Mouse (Mus musculus) right cerebral cortex, postnatal 10 days (tissue): ENCODE data around the gene Ifnk.

ENCODE experiments used
- DNase-seq, 2 experiments: peaks; one replicate each; pipeline ENCODE4 v3.0.0; 2021; ENCODE audit warnings: low spot score in 2 of 2

Ifnk gene

DNA sequence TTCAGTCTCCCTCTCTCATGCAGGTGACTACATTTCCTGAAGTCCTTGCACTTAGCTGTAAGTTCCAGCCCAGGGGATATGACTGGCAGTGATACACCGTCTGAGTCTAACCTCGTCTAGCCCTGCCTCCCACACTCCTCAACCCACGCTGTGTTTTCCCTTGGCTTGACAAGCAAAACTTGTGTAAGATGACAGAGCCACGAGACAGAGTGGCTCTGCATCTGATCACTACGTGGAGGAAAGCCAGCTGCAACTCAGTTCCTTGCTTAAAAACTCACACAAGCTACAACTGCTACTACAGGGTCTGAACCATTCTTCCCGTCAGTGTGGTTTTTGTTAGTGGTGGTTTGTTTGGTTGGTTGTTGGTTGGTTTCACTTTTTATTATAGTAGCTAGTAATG is 11.5 kb upstream of the Ifnk start:
- no peak for DNase-seq

DNA sequence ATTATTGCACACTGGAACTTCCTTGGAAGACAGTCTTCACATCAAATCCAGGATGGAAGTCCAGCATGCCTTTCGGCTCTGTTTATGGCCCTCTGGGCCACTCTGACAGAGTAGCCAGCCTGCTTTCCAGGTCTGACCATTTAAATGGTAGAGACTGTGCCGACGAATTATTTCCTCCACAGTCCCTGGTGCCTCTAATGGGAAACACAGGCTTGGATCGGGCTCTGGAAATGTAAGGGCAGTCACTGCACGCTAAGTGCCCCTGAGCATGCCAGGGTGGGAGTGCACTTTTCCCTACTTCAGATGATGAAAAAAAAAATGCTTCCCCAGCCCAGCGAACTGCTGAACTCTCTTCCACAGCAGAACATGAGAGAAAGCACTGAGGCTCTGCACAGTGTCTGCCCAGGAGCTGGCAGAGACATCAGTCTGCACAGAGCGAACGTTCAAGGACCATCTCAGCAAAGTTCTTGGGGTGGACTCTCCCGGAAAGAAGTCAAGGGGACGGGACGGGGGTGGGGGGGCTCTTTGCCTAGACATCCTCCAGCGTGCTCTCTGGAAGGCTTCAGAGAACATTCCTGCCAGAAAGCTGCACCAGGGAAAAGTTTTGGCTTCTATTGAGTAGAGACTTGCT is 8.3 kb upstream of the Ifnk start:
- DNase-seq, result no peak

DNA sequence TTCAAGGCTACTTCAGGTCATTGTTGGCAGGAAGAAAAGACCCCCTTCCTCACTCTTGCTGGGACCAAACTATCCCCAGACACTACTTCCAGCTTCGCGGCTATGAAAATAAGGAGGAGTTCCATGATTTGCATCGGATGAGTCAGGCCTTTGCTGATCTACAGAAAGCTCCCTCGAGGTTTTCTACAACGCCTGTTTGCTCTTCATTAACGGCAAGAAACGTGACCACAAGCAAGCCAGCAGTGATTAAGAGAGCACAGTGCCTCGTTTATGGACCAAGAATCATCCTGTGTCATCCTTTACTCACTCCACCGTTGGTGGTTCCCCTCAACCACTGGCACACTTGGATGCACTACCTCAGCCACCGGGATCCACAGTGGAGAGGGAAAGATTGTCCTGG is 6.1 kb upstream of the Ifnk start:
- no peak for DNase-seq

DNA sequence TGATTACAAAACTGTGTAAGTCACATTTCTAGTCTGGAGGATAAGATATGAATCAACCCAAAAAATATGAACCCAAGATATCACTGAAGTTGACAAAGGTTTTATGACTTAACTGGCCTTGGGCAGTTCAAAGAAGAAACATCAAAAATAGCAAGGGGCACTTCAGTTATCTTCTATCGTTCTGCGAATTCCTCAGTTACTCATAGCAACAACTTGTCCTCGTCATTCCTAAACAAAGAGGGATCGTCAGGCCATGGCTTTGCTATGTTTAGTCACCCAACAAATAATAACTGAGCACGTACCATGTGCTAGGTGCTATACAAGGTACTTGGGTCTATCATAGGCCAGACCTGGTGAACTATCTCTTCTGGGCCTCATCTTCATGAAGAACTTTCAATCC is 5.3 kb upstream of the Ifnk start:
- DNase-seq, result no peak

DNA sequence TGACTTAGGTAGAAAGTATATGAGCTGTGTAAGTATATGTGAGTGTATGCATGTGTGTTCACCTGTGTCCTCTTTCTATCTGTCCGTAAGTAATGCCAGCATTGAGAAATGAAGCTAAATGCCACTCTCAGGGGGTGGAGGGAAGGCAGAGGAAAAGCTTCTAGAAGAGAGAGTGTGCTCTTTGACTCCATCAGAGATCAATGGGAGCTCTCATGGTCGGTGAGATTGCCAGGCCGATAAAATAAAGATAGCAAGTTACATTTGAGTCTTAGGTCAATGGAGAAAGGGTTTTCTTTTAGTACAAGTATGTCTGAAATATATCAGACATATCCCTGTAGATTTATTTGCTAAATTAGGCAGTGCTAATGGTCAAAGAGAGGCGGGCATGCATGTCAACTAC is 3.5 kb upstream of the Ifnk start:
- DNase-seq, result no peak

DNA sequence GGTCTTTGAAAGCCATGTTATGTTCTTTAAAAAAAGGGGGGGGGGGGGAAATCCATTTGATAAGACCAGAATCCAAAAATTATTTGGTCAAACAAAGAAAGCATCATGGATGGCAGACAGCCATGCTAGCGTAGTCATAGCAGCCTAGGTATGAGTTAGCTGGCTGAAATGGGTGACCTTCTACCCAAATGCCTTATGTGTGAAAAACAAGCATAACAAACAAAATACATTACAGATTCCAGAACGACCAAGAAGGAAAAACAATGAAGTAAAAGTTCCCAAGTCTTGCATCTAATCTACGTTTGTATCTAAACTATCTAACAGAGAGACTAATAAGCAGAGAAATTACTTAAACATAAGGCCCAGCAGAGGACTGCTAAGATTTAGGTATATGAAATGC is 1.1 kb upstream of the Ifnk start:
- no peak for DNase-seq

DNA sequence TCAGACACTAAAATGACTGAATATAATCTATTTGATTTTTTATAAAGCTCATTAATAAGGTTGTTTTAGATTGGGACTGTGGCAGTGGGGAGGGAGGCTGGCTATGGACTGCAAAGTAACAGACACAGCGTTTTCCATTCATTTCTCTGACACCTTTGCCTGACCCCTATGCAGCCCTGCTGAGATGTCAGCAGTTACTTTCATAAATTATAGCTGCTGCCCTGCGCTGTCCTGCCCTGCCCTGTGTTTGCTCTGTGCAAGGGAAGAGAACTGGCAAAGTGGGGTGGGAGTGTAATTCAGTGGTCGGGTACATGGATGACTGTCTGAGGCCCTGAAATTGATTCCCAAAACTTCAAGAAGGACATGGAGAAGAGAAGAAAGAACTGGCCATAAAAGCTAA is 2.2 kb downstream of the Ifnk start:
- no peak for DNase-seq

DNA sequence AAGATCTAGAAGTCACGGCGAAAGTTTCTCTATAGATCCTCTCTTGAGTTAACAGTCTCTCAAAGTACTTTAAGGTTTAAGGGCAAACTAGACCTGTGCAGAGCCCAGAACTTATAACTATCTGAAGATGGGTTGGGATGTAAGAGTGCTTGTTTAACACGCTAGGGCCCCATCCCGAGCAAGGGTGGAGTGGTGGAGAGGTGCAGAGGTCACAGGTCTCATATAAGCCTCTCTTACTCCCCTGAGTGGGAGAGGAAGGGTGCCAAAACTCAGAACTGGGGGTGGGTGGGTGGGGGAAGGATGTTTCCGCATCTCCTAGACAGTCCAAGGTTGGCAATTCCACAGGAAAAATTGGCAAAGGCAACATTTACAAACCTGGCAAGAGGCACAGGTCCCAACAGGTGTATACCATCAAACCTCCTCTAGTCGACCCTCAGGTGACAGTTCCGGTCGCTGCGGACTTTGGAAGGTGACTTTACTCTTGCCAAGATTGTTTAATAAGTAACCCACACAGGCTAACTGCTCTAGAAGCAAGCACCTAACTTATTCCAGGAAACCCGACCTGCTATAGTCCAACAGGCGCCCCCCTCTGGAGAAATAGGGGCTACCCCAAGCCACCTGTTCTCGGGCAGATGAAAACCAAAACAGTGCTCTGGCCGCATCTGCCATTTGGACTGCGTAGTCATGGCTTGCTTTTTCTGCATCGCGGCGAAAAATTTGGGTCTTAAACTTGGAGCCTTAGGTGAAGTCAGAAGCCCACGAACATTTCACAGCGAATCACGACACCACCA is 3.5 kb downstream of the Ifnk start:
- no peak for DNase-seq

DNA sequence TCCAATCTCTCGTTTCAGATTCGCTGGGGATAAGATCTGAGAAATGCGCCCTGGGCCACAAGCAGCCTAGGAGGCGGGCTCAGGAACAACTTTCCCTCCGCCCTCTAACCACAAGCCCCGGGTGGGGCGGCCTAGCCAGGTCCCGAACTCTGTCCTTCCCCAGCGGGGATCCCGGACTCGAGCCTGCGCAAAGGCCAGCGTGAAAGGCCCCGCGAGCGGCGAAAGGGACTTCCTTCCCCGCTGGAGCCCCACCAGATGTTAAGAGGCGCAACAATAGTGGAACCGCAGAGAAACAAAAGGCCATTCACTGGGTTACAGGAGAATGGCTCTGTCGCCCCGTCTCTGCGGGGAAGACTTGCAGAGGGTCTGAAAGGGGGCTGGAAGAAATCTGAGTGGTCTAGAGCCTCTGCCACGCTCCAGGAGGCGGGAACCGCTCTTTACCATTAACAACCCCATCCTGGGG is 4.3 kb downstream of the Ifnk start:
- peak in 1 of 2 experiments; percentile 39 for DNase-seq

DNA sequence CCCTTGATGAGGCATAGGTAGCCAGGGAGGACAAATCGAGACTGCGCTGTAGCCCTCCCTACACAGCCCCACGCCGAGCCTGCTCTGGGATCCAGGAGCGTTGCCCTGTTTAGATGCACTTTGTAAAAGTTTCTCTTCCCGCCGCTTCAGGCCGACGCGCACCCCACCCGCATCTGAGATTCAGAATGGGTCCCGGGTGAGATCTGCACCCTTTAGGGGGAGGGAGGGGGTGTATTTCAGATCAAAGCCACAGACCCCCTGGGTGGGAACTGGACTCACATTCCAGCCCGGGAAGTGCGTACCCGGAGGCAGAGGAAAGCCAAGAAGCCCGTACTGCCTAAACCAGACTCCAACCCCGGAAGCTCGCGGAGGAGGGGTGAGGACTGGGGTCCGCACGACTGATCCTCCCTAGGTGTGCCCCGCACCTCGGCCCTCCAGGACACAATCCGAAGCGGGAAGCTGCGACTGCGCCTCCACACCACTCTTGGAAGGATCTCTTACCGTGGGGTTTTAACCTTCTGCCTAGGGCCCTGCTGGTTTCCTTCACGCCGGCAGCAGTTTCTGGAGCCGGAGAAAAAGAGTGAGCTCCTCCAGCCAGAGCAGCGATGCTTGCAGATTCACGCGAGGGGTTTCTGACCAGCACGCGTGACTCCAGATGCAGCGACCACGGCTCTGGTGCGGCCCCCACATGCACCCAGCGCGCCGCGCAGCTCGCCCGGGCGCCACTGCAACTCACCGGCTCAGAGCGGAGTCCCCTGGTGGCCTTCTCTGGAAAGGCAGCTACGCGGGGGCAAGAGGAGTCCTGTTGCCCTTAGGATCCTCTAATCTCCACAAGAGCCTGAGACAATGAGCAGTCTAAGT is 5.1 kb downstream of the Ifnk start, which contains the start of gene Mob3b:
Gene Mob3b (minus strand): TSS at position 734 of the 861 bp plus-strand sequence.
- DNase-seq, result peak; percentile 75 to 88

DNA sequence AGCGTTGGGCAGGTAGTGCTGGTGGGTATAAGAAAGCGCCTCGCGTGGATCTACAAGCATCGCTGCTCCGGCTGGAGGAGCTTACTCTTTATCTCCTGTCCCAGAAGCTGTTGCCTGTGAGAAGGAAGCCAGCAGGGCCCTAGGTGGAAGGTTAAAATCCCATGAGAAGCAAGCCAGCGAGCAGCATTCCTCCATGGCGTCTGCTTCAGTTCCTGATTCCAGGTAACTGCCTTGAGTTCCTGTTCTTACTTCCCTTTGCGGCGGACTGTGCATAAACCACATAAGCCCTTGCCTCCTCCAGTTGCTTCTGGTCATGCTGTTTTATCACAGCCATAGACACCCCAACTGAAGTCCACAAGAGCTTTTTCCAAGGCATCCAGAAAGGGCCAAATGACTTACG is 6.0 kb downstream of the Ifnk start:
- DNase-seq, result no peak

DNA sequence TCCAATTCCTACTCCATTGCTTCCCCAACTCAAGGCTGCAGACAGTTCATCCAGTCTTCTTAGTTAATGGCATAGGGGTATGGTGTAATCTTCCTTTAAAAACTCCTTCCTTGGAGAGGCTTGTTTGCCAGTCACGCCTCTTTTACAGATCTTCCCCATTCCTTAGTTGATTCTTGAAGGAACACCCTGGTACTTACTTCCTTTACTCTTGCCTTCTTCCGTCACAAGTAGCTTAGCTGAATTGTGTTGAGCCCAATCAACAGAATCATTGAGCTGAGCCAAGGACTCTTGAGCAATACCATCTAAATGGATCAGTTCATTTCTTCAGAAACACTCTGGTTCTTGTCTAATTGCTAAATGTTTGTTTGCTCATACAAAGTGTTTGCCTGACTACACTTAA is 13.4 kb downstream of the Ifnk start:
- DNase-seq, result no peak

DNA sequence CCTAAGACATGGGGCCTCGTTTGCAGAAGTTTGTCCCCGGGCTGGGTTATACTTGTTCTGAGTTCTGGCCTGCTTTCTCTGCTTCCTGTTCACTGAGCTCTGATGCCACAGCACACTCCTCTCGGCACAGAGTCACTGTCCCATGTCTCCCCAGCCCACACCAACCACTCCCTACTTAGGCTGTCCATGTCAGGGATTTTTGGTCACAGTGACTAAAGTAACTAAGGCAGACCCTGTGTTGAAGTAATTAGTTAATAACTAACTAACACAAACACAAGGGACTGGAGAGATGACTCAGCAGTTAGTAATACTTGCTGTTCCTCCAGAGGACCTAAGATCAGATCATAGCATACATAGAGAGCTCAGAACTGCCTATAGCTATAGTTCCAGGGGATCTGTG is 14.1 kb downstream of the Ifnk start:
- DNase-seq, result no peak

DNA sequence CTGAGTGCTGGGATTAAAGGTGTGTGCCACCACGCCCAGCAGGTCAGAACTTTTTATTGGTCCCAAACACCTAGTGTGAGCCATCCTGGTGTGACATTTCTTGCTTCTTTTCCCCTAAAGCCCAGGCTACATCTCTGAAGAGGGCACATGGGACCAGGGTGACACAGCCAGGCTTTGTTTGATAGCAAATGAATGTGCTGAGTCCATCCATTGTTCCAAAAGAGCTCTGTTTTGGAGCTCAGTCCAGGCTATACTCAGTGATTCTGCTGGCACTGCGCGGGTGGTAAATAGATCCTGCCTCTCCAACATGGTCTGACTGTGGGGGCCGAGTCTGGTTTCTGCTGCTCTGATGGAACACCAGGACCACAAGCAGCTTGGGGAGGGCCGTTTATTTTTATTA is 16.0 kb downstream of the Ifnk start:
- no peak for DNase-seq

DNA sequence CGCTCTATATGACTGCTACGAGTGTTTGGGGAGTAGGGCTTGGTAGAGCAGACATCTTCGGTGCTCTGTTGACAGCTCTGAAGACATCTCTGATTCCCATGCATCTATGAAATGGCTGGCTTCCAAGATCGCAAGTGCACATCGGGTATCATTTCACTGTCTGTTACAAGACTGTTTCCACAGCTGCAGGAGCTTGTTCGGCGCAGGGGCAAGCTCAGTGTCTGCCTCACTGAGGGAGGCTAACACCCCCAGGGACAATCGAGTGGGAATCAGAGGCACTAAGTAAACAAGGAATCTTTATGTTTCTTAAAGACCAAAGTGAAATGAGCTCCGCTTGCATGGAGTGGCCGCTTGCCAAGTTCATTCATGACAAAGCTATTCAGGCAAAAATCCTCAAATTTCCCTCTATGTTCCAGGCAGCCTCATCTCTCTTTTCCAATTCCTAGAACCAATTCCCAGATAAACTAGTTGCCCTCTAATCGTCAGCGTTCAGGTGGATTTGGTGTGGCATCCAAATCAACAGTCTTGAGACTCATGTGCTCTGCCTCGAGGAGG is 17.8 kb downstream of the Ifnk start:
- DNase-seq, result peak in 1 of 2 experiments; percentile 32

DNA sequence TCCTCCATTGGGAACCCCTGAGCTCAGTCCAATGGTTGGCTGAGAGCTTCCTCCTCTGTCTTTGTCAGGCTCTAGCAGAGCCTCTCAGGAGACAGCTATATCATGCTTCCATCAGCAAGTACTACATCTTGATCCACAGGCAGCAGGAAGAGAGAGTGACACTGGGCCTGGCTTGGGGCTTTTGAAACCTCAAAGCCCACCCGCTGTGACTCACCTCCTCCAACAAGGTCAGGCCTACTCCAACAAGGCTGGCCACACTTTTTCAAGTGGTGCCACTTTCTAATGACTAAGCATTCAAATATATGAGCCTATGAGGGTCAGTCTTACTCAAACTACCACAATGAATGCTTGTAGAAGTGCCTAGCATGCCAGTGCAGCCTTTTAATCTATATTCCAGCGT is 20.6 kb downstream of the Ifnk start:
- DNase-seq, result no peak

DNA sequence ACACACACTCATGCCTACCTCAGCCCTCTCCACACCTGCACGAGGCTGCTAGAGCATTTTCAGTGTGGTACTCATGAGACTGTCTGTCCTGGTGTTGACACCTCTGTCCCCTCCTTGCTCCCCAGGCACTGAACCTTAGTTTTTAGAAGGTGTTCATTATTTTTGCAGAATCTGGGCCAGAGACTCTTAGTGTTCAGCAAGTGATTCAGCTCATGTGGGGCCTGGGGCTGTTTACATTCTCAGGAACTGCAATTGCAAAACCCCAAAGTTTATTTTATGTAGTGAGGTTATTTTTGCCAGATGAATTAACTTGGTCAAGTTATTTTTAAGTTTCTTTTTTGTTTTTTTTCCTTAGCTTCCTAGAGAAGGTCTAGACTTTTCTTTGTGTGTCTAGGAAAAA is 21.7 kb downstream of the Ifnk start:
- no peak for DNase-seq

DNA sequence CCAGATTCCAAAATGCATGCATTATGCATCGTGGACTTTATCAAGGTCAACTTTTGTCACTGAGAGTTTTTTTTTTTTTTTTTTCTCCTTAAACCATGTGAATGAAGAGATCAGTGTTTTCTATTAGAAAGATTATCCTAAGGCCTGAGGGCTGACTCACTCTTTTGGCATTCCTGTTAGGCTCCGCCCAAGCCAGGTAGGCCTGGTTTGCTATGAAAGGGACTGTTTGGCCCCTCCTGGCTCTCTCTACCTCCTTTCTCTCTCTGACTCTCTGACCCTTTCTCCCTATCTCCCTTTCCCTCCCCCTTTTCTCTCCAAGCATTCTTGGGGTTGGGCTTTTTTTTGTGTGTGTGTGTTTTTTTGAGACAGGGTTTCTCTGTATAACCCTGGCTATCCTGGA is 23.7 kb downstream of the Ifnk start:
- no peak for DNase-seq

DNA sequence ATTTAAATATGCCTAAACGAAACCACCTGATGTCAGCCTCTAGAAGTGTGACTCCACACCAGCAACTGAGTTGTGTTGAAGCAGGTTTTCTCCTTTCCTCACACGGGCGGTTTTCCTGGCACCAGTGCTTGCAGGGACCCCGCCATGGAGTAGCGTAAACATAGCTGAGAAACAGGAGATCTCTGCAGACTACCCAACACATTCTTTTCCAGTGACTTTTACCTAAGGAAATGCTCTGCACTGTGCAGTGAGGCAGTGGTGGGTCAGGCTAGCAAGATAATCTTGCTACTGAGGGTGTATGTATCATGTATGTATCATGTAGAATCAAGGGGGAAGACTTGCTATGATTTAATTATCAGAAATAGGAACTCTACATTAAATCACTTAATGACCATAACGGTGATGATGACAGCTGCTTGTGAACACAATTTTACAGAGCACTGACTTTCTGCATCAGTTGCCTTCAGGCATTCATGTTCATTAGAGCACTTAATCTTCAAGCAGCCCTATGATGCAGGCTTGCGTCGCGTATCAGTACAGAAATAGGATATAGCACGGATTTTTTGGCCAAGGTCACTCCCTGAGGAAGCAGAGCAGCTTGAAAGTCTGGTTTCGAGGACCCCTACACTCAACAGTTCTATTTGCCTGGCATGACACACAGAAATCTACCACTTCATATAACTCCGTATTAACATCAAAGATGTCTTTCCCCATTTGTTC is 26.2 kb downstream of the Ifnk start:
- no peak for DNase-seq

DNA sequence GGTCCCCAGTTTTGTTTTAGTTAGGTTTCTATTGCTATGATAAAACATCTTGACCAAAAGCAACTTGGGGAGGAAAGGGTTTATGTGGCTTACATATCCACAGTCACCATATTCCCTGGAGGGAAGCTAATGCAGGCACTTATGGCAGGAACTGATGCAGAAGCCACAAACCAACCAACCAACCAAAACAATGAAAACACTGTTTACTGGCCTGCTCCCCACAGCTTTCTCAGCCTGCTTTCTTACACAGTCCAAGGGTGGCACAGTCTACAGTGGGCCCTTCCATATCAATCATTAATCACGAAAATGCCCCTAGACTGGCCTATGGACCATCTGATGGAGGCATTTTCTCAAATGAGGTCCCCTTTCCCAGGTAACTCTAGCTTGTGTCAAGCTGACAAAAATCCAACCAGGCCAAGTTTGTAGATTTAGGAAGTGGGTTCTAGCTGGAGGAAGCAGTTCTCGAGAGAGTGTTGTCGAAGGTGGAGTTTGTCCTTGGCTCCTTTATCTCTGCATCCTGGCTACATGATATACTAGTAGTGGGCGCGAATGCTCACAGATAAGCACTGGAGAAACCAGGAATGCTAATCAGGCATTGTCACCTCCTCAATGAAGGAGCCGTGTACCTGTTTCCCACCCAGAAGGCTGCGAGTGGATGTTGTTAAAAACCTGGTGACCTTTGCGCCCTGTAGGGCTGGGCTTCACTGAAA is 35.9 kb downstream of the Ifnk start:
- DNase-seq, result no peak

DNA sequence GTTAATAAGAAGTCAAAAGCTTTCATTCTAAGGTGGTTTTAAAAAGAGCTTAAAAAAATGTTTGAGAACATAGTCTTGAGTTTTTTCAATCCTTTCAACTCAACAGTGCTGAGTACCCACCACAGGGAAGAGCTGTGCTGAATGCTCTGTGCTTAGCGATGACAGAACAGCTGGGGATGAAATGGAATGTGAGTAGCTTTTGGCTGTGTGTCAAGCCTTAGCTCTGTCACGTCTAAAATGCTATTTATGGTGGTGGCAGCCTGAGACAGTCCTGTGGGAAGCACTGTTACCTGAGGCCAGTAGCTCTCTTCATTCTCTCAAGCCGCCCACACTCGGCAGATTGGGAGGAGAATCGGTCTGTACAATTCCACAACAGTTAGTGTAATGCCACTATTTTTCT is 37.9 kb downstream of the Ifnk start:
- no peak for DNase-seq
